25 mouse cellular contexts compared by ENCODE assay signal in the genomic region with DNA sequence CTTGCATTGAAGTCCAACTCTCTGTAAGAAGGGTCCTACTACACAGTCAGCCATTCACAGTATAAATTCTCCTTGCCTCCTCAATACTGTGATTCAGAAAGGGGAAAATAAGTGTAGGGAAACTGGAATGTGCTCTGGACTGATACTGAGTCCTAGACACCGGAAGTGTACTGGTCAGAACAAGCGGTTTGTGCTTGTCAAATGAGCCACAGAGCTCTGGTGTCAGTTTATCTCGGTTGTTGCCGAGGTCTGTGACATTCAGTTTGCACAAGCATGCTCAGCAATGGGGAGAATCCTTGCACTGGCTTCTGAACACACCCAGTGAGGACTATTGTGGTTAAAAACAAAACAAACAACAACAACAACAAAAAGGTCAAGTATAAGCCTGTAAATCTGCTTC. TPM values are rescaled to one million over a fixed set of nuclear protein-coding genes. Genes with fewer than 3 reads are reported as not detected.
DNase-seq lines count a peak whose midpoint lies in the region; ATAC-seq lines count a peak whose summit lies in the region.
"Had no signal": no experiment of that assay in that cellular context is flagged by ENCODE, and none has a peak within 500 bp of the region (broad histone marks: within the 10 kb centered on the region; RNA-seq: fewer than 3 reads in every experiment).

No protein-coding gene starts in this region.

- H3K4me1 ChIP-seq in liver, embryonic 12.5 days: peaks cover 16% of the 10 kb centered on the region; the same call in 1 of the 2 replicates
- H3K4me1 ChIP-seq: embryonic facial prominence, embryonic 13.5 days; embryonic facial prominence, embryonic 15.5 days; forebrain, embryonic 12.5 days had no signal

- peaks cover 19% of the 10 kb centered on the region for H3K27me3 ChIP-seq in liver, embryonic 12.5 days (replicated peaks)
- H3K27me3 ChIP-seq: embryonic facial prominence, embryonic 13.5 days; embryonic facial prominence, embryonic 15.5 days; forebrain, embryonic 12.5 days; Patski had no signal

- no peaks in the 10 kb centered on the region for H3K9me3 ChIP-seq in liver, embryonic 12.5 days (replicated peaks)
- H3K9me3 ChIP-seq: embryonic facial prominence, embryonic 13.5 days; embryonic facial prominence, embryonic 15.5 days; forebrain, embryonic 10.5 days; forebrain, embryonic 12.5 days had no signal

- ATAC-seq in liver, embryonic 12.5 days: peak; percentile 27; the same call in 1 of the 2 replicates
- ATAC-seq in common myeloid progenitor, adult 5-6 weeks (replicated peaks; ENCODE audit: low read depth, poor library complexity, severe bottlenecking): peak; percentile 67
- peak; percentile 79 for ATAC-seq in megakaryocyte-erythroid progenitor cell, adult 5-6 weeks (replicated peaks; ENCODE audit: low FRiP score, low TSS enrichment, poor library complexity, severe bottlenecking)
- ATAC-seq: activated CD4-positive, CD25-positive, alpha-beta regulatory T cell, adult 4 months; forebrain, embryonic 14.5 days; forebrain, embryonic 16.5 days; Patski had no signal

- H3K36me3 ChIP-seq in liver, embryonic 12.5 days: no peaks in the 10 kb centered on the region
- H3K36me3 ChIP-seq: embryonic facial prominence, embryonic 13.5 days; embryonic facial prominence, embryonic 15.5 days; forebrain, embryonic 10.5 days; forebrain, embryonic 12.5 days had no signal

- H3K4me2 ChIP-seq in liver, embryonic 12.5 days: no peak overlapping the region
- H3K4me2 ChIP-seq: embryonic facial prominence, embryonic 13.5 days; embryonic facial prominence, embryonic 15.5 days; forebrain, embryonic 12.5 days had no signal

- H3K9ac ChIP-seq in liver, embryonic 12.5 days: no peak overlapping the region
- H3K9ac ChIP-seq: embryonic facial prominence, embryonic 13.5 days; embryonic facial prominence, embryonic 15.5 days; forebrain, embryonic 12.5 days had no signal

- WGBS in liver, embryonic 12.5 days (ENCODE audit: insufficient replicate concordance): 15% methylated on average over 4 of the region's 4 CpGs

- H3K4me3 ChIP-seq in liver, embryonic 12.5 days: no peak overlapping the region
- H3K4me3 ChIP-seq: embryonic facial prominence, embryonic 13.5 days; embryonic facial prominence, embryonic 15.5 days; erythroblast, embryonic 14.5 days; forebrain, embryonic 10.5 days; forebrain, embryonic 12.5 days had no signal

- H3K27ac ChIP-seq in liver, embryonic 12.5 days: no peak overlapping the region
- H3K27ac ChIP-seq: embryonic facial prominence, embryonic 13.5 days; embryonic facial prominence, embryonic 15.5 days; forebrain, embryonic 10.5 days; forebrain, embryonic 12.5 days had no signal

- no peak for DNase-seq in liver
- peak; percentile 60 for DNase-seq in 416B (ENCODE audit: low read depth)
- no peak for DNase-seq in heart, postnatal 4 days
- no peak for DNase-seq in heart, adult 9 months (ENCODE audit: low spot score in 2 of 2)
- DNase-seq: adrenal gland, adult 8-10 months; adrenal gland, postnatal 14 days; adrenal gland, postnatal 36 days; cerebellum, adult 11-12 months; cerebellum, adult 2 months; cerebellum, adult 9-10 months; cerebellum, postnatal 10 days; cerebellum, postnatal 25 days; embryo, embryonic 11 days had no signal

RNA-seq across cellular contexts. Expression of gene Tspan33, which starts 12.2 kb away (rescaled TPM):
- polyA plus RNA-seq in liver, embryonic 12.5 days (2016; fragmentation: Nextera tagmentation; extraction: Ambion mirVana): 197 and 203 TPM in 2 replicates
- 17.7 and 22.1 TPM in 2 replicates for total RNA-seq in common myeloid progenitor, adult 5-6 weeks (2017)
- 88.1 and 106 TPM in 2 replicates for total RNA-seq in megakaryocyte-erythroid progenitor cell, adult 5-6 weeks (2014; fragmentation: Nextera tagmentation)
- 36.2 and 60.3 TPM in 2 replicates for total RNA-seq in megakaryocyte-erythroid progenitor cell, adult 5-6 weeks (2017)
- total RNA-seq in heart, postnatal 4 days (2021): 1 to 10 TPM in 1 of 2 experiments, under 1 TPM in 1; 0.93 to 1.4 TPM

RNA-seq across cellular contexts. Expression of gene Smo, which starts 53.5 kb away (rescaled TPM):
- 10.4 and 11.1 TPM in 2 replicates for polyA plus RNA-seq in liver, embryonic 12.5 days (2016; fragmentation: Nextera tagmentation; extraction: Ambion mirVana)
- total RNA-seq in common myeloid progenitor, adult 5-6 weeks (2017): 29.8 and 31.7 TPM in 2 replicates
- total RNA-seq in megakaryocyte-erythroid progenitor cell, adult 5-6 weeks (2014; fragmentation: Nextera tagmentation): 27.5 and 34.8 TPM in 2 replicates
- 24.0 and 31.1 TPM in 2 replicates for total RNA-seq in megakaryocyte-erythroid progenitor cell, adult 5-6 weeks (2017)
- total RNA-seq in heart, postnatal 4 days (2021): 10 to 100 TPM; 29.5 to 30.3 TPM

Comparison
In these comparisons a context has a peak if more than half of its experiments do, and no peak if none do; other contexts are left out.
1. ATAC-seq: peak in every context shown above with its lines; median percentile 79 in megakaryocyte-erythroid progenitor cell, adult 5-6 weeks; 67 in common myeloid progenitor, adult 5-6 weeks; 27 in liver, embryonic 12.5 days.